Mouse (Mus musculus) liver, adult 2 months (tissue): ENCODE results near the gene Fam107b. TPM values are rescaled to one million over a fixed set of nuclear protein-coding genes. Genes with fewer than 3 reads are reported as not detected.

ENCODE experiments used
- DNase-seq: peaks from one replicate; pipeline ENCODE4 v3.0.0-alpha.2; 2011; ENCODE audit warnings: low read depth, low spot score; ENCODE audit errors: extremely low read depth
- H3K27ac ChIP-seq: fragments of 200-500 bp; replicated peaks from 2 replicates; pipeline ENCODE4 v1.5.1; 2012; ENCODE audit warnings: low read depth, mild to moderate bottlenecking, control low read depth, inconsistent platforms, low read length; ENCODE audit not compliant: insufficient read depth
- H3K27me3 ChIP-seq: fragments of 200-500 bp; 2 replicates; pipeline ENCODE4 v1.6.1; 2012; ENCODE audit warnings: mild to moderate bottlenecking, moderate library complexity, low read length, inconsistent platforms; ENCODE audit not compliant: control insufficient read depth, insufficient read depth
- H3K36me3 ChIP-seq: fragments of 200-500 bp; 2 replicates; pipeline ENCODE4 v1.6.1; 2012; ENCODE audit warnings: low read length, inconsistent platforms; ENCODE audit not compliant: control insufficient read depth, insufficient read depth
- H3K4me1 ChIP-seq: fragments of 200-500 bp; 2 replicates; pipeline ENCODE4 v1.6.1; 2011; ENCODE audit warnings: low read length; ENCODE audit not compliant: control insufficient read depth, insufficient read depth
- H3K4me3 ChIP-seq: fragments of 200-500 bp; 2 replicates; pipeline ENCODE4 v1.5.1; 2011; ENCODE audit warnings: low read depth, mild to moderate bottlenecking, control low read depth, low read length, moderate library complexity; ENCODE audit not compliant: insufficient read depth
- H3K79me2 ChIP-seq: fragments of 200-500 bp; 2 replicates; pipeline ENCODE4 v1.6.1; 2012; ENCODE audit warnings: inconsistent platforms, mild to moderate bottlenecking, low read length, moderate library complexity; ENCODE audit not compliant: control insufficient read depth, insufficient read depth
- H3K9ac ChIP-seq: fragments of 200-500 bp; 2 replicates; pipeline ENCODE4 v1.6.1; 2012; ENCODE audit warnings: low read depth, mild to moderate bottlenecking, control low read depth, inconsistent platforms, low read length
- CTCF ChIP-seq: fragments of 200-500 bp; IDR thresholded peaks from 2 replicates; pipeline ENCODE4 v1.5.1; 2011; ENCODE audit warnings: low read depth, low read length, control low read depth
- POLR2A ChIP-seq: fragments of 200-500 bp; IDR thresholded peaks from 2 replicates; pipeline ENCODE4 v1.6.1; 2011; ENCODE audit warnings: low read length, control low read depth; ENCODE audit not compliant: insufficient read depth; ENCODE audit errors: extremely low read depth
- WGBS: fragments of 180-500 bp; shearing (Covaris S2); methylation state at CpG from one replicate; pipeline ENCODE4 v1.1.7; 2018; 5-methylcytosine and 5-hydroxymethylcytosine counted together
- polyA plus RNA-seq: library from polyadenylated mRNA; depleted of rRNA; stranded (reverse); fragments of >200 nt; gene quantifications from 2 replicates; pipeline ENCODE4 v1.2.3, GENCODE M21; 2012
- total RNA-seq: library from RNA; depleted of rRNA; stranded (reverse); fragments of >200 nt; gene quantifications from 2 replicates; pipeline ENCODE4 v1.2.3, GENCODE M21; 2014

Gene Fam107b
- total and polyA plus RNA-seq, 2 experiments: 13.7 to 68.6 TPM

DNA sequence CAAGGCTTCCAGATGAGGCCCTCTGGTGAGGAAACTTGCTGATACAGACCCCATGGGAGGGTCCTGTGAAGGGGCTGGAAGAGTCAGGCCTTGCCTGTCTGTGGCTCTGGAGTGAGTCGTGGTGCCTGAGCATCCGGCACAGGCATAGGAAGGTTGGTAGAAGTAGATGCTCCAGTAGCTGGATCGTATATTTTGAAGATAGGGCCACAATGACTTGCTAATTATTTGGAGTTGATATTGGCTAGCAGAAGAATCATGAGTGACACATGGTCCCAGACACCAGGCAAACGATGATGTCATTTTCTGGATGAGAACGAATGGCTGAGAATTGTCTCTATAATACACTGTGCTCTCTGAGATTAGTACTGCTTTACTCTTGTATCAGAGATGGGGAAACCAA, 150.8 kb downstream of the Fam107b start:
- DNase-seq: no peak
- WGBS: 73% methylated on average over 5 of the region's 5 CpGs

DNA sequence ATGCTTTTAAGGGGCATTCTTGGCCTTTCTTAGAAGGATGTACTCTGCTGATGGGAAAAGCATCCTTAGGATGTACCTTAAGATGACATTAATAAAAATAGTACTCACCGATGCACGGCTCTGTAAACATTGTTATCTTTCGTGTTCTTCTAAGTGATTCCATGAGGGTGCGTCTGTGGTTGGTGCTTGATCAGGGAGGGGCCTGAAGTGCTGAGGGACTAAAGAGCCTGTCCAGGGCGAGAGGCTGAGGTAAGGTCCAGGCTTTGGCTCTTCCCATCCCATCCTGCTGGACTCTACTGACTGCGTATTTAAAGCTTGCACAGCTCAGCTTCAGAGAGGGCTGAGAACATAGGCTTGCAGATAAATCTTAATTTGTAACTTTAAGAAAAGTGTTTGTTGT, 151.7 kb downstream of the Fam107b start:
- 76% methylated on average over 6 of the region's 6 CpGs for WGBS
- DNase-seq: no peak
- no peaks in the 10 kb centered on the region for H3K36me3 ChIP-seq
- no peaks in the 10 kb centered on the region for H3K27me3 ChIP-seq
- H3K4me1 ChIP-seq: peaks cover 4% of the 10 kb centered on the region
- H3K4me3 ChIP-seq: no peak overlapping the region
- no peak for TF ChIP-seq POLR2A
- no peak for TF ChIP-seq CTCF
- H3K79me2 ChIP-seq: peaks cover 52% of the 10 kb centered on the region
- H3K27ac ChIP-seq: no peak overlapping the region
- H3K9ac ChIP-seq: no peak overlapping the region

More for the DNA sequence above, 150.8 kb downstream of the Fam107b start:
- H3K9ac ChIP-seq: no peak overlapping the region
- no peak overlapping the region for H3K27ac ChIP-seq
- peaks cover 4% of the 10 kb centered on the region for H3K4me1 ChIP-seq
- TF ChIP-seq POLR2A (no peak), CTCF (no peak)
- peaks cover 47% of the 10 kb centered on the region for H3K79me2 ChIP-seq
- H3K4me3 ChIP-seq: no peak overlapping the region
- no peaks in the 10 kb centered on the region for H3K27me3 ChIP-seq
- no peaks in the 10 kb centered on the region for H3K36me3 ChIP-seq

DNA sequence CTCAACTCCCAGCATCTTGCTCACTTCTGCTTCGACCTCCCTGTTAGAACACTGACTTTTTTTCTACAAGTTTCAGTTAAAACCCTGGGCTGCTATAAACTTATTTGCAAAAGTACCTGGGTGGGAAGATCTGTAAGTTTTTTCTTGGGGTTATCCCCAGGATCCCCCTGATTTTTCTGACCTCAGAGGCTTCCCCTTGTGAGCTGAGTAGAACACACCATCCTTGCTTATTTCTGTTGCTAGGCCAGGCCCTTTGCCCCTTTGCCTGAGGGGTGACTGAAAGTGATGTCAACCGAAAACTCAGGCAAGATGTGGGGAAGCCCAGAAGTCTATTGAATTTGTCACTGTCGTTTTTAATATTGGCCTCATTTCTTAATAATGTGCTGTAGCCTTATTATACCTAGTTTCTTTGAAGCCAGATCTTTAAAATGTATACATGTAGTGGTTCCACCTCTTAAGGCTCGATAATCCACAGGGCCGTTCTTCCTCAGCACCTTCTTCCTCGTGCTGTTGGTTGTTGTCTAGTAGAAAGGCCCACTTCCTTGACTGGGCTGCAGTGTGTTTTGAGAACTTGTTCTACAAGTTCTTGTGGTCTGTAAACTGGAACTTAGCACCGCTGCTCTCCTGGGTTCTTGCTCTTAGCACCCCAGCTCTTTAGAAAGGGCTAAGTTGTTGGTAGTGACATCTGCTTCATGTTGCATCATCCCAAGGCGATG, 153.3 kb downstream of the Fam107b start:
- WGBS: 82% methylated on average over 8 of the region's 8 CpGs

DNA sequence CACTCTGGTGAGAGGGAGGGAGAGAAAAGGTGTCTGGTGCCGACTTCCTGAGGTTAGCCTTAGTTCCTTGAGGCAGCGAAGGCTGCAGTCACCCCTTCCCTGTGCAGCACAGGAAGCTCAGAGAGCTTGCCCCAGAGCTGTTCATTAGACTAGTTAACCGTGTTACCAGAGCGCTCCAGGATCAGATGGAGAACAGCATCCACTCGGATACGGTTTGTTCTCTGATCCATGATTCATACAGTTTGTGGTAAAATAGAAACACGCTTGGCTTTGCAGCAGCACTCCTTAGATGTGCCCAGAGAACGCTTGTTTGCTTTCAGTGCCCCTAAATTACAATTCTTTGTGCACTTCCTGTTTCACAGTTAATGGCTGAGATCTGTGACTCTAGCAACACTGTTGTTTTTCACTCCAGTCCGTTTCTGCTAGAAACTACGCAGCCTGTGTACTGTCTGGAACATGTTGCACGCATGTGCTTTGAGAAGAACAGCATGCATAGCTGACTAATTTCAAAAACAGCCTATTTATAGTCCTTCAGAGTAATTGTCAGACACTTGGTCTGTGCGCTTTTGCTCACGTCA, 156.3 kb downstream of the Fam107b start:
- no peak overlapping the region for H3K9ac ChIP-seq

More for the DNA sequence above, 153.3 kb downstream of the Fam107b start:
- no peak overlapping the region for H3K9ac ChIP-seq
- peaks cover 7% of the 10 kb centered on the region for H3K4me1 ChIP-seq
- no peaks in the 10 kb centered on the region for H3K36me3 ChIP-seq
- no peak for DNase-seq
- TF ChIP-seq CTCF: no peak
- no peak for TF ChIP-seq POLR2A
- H3K4me3 ChIP-seq: no peak overlapping the region
- no peak overlapping the region for H3K27ac ChIP-seq
- H3K27me3 ChIP-seq: no peaks in the 10 kb centered on the region
- peaks cover 57% of the 10 kb centered on the region for H3K79me2 ChIP-seq

DNA sequence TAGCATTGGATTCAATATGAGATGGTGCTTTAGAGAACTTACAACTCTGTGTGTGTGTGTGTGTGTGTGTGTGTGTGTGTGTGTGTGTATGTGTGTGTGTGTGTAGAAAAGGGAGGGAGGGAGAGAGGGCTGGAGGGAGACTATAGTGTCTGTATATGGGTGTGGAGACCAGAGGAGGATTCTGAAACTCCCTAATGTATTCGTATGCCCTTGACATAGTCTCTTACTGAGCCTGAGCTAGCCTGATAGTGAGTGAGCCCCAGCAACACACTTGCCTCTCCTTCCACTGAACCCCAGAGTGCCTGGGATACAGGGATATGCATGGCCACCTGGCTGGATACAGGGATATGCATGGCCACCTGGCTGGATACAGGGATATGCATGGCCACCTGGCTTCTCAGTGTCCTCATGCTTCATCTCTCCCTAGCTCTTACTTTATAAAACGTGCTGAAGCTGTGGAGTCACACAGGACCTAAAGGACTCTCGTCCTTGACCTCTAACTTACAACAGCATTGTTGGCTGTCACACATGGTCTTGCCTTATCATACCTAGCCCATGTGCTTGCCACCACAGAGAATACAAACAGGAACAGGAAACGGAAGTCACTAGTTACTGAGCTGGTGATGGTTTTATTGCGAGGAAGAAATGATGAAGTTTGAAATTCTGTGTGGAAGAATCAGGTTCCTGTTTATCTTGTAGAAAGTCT, 157.1 kb downstream of the Fam107b start:
- Histone ChIP-seq H3K4me1 (peaks cover 14% of the 10 kb centered on the region), H3K4me3 (no peak overlapping the region), H3K27ac (peak overlapping the region; percentile 73), H3K79me2 (peaks cover 64% of the 10 kb centered on the region), H3K9ac (no peak overlapping the region), H3K36me3 (no peaks in the 10 kb centered on the region), H3K27me3 (no peaks in the 10 kb centered on the region)
- TF ChIP-seq POLR2A (no peak), CTCF (no peak)
- 53% methylated on average over 5 of the region's 5 CpGs for WGBS
- DNase-seq: peak; percentile 47

More for the DNA sequence above, 156.3 kb downstream of the Fam107b start:
- Histone ChIP-seq H3K27ac (no peak overlapping the region; the same call in 1 of the 2 replicates), H3K79me2 (peaks cover 61% of the 10 kb centered on the region), H3K36me3 (no peaks in the 10 kb centered on the region), H3K27me3 (no peaks in the 10 kb centered on the region), H3K4me3 (peak overlapping the region; percentile 28; the same call in 1 of the 2 replicates), H3K4me1 (peaks cover 11% of the 10 kb centered on the region)
- no peak for DNase-seq
- TF ChIP-seq POLR2A (no peak), CTCF (no peak)
- 71% methylated on average over 13 of the region's 13 CpGs for WGBS

DNA sequence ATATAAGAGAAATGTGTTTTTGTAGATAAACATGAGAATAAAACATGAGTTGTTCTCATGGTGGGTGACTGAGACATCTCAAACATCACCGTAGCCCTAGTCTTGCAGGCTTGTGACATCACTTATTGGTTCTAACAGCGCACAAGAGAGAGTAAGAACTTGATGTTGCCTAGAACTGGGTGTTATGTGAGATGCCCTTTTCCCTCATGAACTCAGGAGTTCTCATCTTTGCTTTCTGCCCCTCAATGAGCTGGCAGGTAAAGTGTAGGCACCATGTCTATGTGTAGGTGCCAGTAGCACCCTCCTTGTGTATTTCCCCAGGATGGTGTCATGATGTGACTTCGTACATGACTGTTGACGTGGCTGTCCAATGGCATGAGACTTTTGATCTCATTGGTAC, 157.8 kb downstream of the Fam107b start:
- WGBS: 98% methylated on average over 4 of the region's 4 CpGs
- no peaks in the 10 kb centered on the region for H3K27me3 ChIP-seq
- no peak overlapping the region for H3K27ac ChIP-seq
- no peak for DNase-seq
- H3K36me3 ChIP-seq: no peaks in the 10 kb centered on the region
- no peak overlapping the region for H3K4me3 ChIP-seq
- peaks cover 67% of the 10 kb centered on the region for H3K79me2 ChIP-seq
- TF ChIP-seq POLR2A: no peak
- TF ChIP-seq CTCF: no peak
- no peak overlapping the region for H3K9ac ChIP-seq
- peaks cover 13% of the 10 kb centered on the region for H3K4me1 ChIP-seq
